Mouse (Mus musculus) gastrocnemius, postnatal 36 days (tissue): ENCODE data around the gene Cbwd1. TPM values are rescaled to one million over a fixed set of nuclear protein-coding genes. Genes with fewer than 3 reads are reported as not detected.

Source experiments
- DNase-seq, 2 experiments: peaks; one replicate each; pipeline ENCODE4 v3.0.0; 2022
- intact Hi-C: fragments of 180-260 bp; cut with DNase I; formaldehyde crosslinking; loops from one replicate; pipeline ENCODE4 v1.15.1; 2025
- long read RNA-seq, 2 experiments: library from polyadenylated mRNA; stranded (forward); transcript quantifications; one replicate each; pipeline ENCODE4 v2.0.0; 2021
- total RNA-seq, 2 experiments: library from RNA; stranded (reverse); gene quantifications; 2 replicates each; pipeline ENCODE4 v1.2.3; 2021

Cbwd1 gene
- 10 to 100 TPM; 13.3 to 15.1 TPM for total RNA-seq
- long read RNA-seq, experiment 1, transcript Cbwd1-201 (15 exons, 1,929 nt), result major isoform, 8 of 13 reads
- long read RNA-seq, experiment 1, partial matches to known transcripts, result 0 of 13 reads
- long read RNA-seq, experiment 1, other reads (novel, unspliced or antisense), result 5 of 13 reads
- long read RNA-seq, experiment 2, transcript Cbwd1-201 (15 exons, 1,929 nt), result major isoform, 11 of 22 reads
- long read RNA-seq, experiment 2, partial matches to known transcripts, result 0 of 22 reads
- long read RNA-seq, experiment 2, other reads (novel, unspliced or antisense), result 11 of 22 reads

DNA sequence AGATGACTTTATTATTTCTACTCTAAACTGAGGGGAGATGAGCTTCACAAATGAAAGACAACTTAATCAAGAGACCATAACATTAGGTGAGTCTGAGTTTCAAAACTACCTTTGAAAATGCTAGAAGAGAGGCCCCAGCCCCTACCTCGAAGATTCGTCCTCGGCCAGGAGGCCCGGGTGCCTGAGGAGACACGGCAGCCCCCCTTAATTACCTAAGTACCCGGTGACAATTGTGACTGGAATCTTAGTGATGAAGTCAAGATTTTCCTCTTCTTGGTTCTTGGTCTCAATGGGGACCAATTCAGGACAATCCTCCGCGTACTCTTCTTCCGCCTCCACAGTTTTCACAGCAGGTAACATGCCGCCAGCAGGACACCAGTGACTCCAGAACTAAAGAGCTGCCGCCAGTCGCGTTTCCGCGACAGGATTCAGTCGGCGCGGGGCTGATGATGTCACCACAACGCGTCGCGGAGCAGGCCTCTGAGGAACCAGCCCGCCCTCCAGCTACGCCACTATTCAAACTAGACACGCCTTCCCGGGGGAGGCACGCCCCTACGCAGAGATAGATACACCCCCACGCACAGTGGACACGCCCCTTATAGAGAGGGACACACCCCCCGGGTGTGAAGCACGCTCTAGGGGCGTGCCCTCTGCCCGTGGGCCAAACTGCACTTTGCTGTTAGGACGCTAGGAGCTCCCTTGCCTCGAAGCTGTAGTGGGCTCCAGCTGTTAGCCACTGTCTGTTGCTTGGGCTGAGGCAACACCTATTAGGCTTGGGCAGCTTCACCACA is at the start of gene Cbwd1:
TSS of gene Cbwd1 (minus strand) at position 439 of the 791 bp plus-strand sequence.
- peak; percentile 96 for DNase-seq
- intact Hi-C loops, result loop anchor here (10.0 kb wide), 1 partner anchor 373 kb away; no protein-coding TSS in a partner anchor

DNA sequence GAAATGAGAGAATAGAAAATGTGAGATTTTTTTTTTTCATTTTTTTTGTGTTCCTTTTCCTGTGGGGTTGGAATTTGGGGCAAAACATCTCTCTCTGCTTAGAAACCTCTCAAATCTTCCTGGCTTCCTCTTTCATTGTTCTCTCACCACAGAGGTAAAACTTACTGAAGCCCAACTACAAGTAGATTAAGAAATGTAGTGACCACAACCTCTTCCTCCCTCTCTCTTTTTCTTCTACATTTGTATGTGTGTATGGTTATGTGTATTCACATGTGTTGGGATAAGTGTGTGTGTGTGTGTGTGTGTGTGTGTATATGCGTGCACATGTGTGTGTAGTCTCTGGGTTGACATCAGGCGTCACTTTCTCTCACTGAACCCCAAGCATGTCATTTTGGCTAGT is 47.1 kb upstream of the Cbwd1 start:
- DNase-seq, result no peak
- intact Hi-C loops, result no loop called here

DNA sequence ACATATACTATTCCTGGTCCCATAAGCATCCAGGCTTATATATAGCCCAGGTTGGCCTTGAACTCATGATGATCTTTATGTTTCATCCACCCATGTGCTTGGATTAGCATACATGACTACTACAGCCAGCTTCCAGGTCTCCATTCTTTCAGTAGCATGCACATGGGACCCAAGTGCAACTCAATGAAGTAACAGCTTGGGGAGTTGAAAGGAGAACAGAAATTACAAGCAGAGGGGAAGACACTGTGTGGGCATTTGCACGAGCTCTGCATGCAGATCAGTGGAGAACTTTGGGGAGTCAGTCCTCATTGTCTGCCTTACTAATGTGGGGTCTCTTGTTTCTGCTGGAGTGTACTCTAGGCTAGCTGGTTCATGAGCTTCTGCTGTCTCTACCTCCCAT is 45.3 kb upstream of the Cbwd1 start:
- intact Hi-C loops, result no loop called here
- no peak for DNase-seq

DNA sequence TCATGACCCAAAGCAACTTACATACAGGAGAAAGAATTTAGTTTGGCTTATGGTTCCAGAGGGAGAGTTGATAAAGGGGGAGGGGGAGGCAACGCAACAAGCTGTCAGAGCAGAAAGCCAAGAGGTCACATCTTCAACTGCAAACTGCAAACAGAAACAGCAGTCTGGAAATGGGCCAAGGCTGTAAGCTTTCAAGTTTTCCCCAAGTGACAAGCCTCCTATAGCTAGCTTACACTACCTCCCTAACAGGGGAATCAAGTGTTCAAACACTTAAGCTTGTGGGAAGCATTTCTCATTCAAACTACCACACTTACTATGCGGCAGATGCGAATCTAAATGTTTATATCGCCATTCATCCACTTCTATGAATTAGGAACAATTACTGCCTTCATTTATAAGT is 42.4 kb upstream of the Cbwd1 start:
- intact Hi-C loops, result no loop called here
- DNase-seq, result no peak

DNA sequence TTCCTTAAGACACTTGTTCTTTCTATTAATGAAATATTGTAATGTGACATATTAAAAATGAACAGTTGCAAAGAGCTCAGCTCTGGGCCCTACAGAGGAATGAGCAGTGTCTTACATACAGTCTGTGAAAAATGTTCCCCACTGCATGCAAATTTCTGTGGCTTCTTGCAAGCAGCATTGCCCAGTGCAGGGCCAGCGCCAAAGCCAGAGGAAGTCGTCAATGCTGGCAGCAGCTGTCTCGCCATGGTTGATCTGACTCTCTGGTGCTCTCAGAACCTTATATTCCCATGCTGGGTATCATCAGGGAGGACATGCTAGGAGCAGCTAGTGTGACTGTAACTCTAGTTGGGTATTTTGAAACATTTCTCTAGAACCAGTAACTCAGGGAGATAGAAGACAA is 41.4 kb upstream of the Cbwd1 start:
- intact Hi-C loops, result no loop called here
- DNase-seq, result no peak

DNA sequence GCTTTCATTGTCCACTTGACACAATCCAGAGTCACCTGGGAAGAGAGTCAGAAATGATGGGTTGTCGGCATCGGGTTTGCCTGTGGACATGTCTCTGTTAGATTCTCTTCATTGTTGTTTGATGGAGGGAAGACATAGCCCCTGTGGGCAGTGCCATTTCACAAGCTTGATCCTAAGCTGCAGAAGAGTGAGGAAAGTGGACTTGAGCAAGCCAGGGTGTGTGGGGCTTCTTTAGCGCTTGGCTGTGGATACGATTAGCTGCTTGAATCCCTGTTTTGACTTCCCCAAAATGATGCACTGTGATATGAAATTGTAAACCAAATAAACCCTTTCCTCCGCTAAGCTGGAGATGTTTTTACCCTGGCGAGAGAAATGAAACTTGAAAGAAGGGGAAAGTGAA is 40.6 kb upstream of the Cbwd1 start:
- intact Hi-C loops, result no loop called here
- no peak for DNase-seq

DNA sequence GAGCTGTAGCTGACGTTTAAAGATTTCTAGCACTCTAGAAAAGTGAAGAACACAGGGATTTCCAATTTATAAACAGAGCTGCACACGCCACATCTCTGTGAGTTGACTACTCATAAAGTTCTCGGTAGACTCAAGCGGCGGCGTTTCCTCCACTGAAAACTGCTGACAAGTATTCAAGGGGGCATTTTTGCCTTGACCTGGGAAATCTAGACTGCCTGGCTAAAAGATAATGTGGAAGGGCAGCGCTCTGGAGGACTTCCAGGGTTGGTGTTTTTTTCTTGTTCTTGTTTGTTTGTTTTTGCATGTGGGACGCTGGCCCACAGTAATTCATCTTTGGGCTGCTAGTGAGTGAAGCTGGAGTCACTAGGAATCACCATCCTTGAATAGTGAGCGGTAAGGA is 38.7 kb upstream of the Cbwd1 start:
- intact Hi-C loops, result no loop called here

DNA sequence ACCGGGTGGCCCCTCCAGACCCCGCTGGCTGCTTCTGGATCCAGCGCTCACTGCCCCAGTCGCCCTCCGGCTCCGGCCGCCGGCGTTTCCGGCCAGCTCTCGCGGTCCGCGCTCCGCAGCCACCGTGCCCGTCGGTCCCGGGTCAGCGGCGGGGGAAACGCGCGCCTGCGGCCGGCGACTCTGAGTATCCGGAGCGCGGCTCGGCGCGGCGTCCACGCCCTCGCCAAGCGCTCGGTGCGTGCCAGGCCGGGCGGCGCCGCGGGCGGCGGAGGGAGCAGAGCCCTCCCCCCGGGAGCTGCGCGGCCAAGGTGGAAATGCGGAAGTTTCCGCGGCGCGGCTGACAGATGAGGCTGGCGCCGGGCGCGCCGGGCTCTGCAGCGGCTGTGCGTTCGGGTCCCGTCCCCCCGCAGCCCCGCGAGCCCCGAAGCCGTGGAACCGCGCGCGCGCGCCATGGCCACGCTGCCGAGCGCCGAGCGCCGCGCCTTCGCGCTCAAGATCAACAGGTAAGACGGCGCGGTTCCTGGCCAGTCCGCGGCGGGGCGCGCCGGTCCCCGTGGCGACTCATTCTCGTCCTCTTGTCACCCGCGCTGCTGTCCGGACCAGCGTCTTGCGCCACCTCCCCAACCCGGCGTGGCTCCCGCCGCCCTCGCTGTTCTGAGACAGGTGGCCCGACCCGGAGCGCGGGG is 37.9 kb upstream of the Cbwd1 start, which contains the start of gene Dock8:
TSS of gene Dock8 (plus strand) at position 334 of the 686 bp plus-strand sequence.
- intact Hi-C loops, result no loop called here

More for the DNA sequence above, 38.7 kb upstream of the Cbwd1 start:
- no peak for DNase-seq

DNA sequence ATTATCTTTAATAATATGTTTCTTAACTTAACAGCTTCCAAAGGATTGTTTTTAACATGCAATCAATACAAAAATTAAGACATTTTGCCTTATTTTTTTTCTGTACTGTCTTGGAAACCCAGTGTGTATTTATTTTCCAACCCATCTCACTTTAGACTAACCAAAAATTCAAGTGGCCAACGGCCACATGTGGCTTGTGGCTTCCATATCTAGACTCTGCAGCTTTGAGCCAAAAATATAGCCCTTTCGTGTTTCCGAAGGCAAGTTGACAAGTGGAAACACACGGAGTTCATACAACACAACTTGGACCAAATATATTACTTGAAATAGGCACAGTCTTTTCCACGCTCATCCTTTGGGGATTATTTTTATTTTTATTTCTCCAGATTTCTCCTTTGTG is 37.2 kb upstream of the Cbwd1 start:
- intact Hi-C loops, result no loop called here
- DNase-seq, result no peak

More for the DNA sequence above, 37.9 kb upstream of the Cbwd1 start, which contains the start of gene Dock8:
- peak; percentile 55 to 62 for DNase-seq

DNA sequence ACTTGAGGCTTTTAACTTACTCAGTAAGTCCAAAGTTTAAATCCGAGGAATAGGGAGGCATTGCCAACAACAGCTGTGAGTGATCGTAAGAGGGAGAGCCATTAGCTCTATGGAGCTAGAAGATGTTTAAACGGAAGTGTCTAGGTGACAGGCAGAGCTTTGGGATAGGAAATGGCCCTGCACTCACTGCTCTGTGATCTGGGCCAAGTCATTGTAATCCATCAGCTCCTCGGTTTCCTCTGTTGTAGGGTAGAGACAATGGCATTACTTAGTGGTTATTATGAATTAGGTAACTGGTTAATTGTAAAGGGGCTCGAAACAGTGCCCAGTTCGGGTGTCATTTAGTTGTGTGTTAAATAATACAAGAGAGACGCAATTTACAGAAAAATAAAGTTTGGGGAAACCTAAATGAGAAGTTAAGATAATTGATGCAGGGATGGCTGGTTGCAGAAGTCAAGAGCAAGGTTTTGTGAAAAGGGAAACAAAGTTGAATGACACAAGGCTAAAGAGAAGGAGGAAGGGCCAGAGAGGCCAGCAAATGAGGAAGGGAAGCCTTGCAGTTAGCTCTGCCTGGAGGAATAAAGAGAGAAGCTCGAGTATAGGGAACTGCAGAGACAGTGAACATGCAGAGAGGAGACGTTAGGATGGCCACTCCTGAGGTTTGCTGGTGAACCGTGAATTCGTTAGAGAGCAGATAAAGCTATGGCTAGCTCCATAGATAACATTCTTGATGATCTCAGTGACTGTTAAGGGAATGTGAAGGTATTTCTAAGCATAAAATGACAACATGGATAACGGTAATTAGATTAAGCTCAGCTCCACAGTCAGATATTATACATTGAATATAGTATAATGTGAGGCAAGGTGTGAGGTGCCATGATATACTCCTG is 35.6 kb upstream of the Cbwd1 start:
- intact Hi-C loops, result no loop called here
- no peak for DNase-seq

DNA sequence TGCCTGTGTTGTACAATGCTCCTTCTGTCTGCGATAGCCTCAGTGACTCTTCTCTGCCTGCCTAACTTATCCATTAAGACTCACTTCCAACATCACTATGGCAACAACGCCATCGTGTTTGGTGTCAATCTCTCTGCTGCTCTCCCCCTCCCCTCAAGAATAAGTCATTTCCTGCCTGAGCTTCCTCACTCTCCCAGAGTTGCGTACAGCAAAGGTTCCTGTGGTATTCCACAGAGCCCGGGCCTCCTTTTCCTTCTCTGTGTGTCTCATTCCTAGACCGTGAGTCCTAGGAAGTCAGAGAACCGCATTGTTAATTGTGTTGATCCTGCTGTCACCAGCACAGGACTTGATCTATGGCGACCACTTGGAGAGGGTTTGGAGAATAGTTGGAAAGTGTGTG is 33.5 kb upstream of the Cbwd1 start:
- intact Hi-C loops, result no loop called here
- DNase-seq, result no peak

DNA sequence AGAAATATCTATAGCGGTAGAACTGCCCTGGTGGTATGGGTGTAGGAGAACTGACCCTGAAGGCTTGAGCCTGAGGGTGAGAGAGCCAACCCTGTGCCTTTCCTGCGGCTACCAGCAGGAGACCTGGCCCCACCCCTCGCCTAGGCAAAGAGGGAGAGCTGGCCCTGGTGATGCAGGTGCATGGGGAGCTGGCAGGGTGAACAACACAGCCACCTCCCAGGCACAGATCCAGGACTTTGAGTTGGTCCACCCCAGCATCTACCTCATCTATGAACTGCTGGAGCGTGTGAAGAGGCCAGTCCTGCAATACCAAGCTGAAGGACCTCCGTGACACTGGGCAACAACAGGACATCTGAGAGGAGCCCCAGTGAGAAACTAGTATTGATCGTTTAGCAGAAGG is 32.1 kb upstream of the Cbwd1 start:
- DNase-seq, result no peak
- intact Hi-C loops, result no loop called here

DNA sequence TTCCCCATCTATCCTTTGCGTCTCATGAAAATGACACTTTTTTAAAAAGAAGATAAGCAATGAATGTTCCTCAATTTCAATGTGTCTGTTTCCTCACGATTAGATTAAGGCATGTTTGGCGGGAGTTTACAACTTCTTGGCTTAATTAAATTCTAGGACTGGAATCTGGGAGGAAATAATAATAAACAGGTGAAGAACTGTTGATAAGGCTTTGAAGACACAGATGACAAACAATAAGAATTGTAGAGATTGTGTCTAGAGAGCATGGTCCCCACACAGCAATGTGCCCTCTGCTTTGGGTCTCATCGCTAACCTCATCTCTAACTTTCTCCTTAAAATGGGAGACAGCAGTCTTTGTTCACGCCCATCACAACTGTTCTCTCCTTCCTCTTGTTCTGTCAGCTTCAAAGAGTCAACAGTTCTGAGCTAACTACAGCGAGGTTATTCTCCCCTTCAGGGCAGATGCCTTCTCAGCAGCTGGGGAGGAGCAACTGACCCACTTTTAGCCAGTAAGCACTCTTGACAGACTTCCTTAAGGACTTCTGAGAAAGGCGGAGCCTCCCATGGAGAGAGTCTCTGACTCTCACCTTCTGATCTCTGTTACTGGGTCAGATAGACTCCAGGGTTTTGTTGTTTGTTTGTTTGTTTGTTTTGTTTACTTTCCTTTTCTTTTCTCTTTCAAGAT is 28.9 kb upstream of the Cbwd1 start:
- DNase-seq, result no peak
- intact Hi-C loops, result no loop called here

DNA sequence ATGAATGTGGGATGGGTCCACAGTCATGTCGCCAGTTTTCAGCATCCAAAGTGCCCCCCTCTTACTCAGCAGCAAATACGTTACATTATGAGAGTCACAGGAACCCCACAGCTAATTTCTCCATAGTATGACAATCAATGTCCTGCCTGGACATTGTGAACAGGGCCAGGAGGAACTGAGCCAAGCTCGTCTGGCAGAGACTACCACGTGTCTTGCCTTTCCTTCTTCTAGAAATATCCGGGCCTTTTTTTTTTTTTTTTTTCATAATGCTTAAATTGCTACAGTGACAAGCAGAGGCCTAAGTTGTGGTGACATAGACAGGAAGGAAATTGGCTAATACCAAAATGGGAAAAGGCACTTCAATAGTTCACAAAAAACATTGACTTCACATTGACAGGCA is 27.4 kb upstream of the Cbwd1 start:
- DNase-seq, result no peak
- intact Hi-C loops, result no loop called here

DNA sequence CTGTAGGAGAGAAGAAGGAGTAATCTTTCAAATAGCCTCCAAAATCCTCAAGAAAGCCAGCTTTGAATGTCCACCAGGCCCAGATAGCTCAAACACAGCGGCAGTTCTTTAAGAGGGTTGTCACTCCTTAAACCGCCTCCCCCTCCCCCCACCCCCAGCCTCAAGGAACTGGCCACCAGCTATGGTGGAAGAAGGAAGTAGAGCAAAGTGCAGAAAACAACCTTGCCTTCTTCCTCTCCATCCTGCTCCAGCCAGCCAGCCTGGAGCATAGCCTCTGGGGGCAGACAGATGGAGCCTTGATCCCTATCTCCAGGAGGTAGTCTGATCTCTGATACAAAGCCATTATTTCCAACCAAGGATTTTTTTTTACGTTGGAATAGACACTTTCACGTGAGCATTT is 25.9 kb upstream of the Cbwd1 start:
- intact Hi-C loops, result no loop called here
- no peak for DNase-seq

DNA sequence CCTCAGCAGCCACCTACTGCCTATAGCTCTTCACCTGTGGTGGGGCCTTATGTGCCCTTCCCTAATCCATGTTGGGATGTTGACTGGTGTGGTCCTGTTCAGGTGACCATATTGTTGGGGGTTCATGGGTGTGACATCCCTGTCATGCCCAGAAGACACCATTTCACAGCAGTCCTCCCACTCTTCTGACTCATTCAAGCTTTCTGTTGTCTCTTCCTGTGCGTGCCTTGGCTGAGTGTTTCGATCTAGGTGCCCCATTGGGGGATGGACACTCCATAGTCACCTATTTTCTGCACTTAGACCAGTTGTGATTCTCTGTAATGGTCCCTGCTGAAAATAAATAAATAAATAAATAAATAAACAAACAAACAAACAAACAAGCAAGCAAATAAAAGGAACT is 23.6 kb upstream of the Cbwd1 start:
- DNase-seq, result no peak
- intact Hi-C loops, result no loop called here

DNA sequence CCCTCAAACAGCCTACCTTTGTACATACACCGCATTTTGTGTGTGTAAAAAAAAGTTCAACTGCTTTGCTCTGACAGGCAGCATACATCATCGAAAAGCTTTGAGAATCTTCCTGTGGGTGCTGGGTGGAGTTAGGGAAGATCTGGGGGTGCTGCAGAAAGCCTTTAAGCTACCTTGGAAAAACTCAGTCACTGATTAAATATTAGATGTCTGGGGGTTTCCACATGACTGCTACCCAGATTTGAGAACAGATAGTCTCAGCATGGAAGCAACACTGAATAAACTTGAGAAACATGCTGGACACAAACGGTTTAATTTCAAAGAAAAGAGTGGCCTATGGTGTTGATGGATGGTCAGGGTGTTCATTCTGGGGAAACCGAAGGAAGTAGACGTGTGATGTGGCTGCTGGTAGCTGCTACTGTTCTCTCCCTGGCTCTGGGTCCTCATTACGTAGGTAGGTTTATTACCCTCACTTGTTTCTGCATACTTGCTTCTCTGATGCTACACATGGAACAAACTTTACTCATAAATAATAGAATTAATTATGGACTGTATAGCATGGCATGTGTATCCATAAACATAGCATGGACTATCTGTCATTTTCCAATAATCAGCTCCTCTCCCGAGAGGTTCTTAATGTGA is 22.6 kb upstream of the Cbwd1 start:
- DNase-seq, result no peak
- intact Hi-C loops, result no loop called here

DNA sequence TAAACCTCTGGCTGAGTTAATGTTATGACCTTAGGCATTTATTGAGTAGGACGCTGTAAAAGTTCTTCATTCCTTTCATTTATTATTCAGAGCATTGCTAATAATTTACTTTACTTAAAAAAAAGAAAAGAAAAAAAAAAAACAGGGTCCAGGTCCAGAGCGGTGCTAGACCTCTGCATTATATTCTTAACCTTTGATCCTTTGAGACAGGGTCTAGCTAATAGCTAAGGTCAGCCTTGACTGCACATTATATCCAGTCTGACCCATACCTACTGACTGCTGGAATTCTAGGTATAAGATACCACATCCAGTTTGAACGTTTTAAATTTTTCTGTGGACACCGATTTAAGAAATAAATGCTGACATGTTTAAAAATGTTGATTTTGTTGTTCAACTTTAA is 21.6 kb upstream of the Cbwd1 start:
- intact Hi-C loops, result no loop called here

DNA sequence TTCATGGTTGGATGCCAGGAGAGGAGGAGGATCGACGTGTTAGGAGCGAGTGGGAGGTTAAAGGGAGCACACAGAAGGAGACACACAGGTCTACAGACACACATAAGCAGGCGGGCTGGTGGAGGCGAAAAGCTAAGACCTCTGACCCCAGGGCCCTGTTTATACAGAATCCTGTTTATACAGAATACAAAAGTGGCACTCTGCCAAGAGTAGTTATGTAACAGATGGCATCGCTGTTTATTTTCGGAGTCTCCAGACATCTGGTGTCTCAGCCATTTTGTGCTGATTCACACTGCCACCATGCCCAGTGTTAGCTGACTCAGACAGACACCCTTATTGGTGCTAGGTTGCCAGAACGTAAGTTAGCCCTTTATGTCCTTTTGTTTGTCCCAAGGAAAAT is 19.9 kb upstream of the Cbwd1 start:
- intact Hi-C loops, result no loop called here
- DNase-seq, result no peak

More for the DNA sequence above, 21.6 kb upstream of the Cbwd1 start:
- no peak for DNase-seq
